Mouse (Mus musculus) stomach, postnatal 0 days (tissue): ENCODE results near the gene Akr1c14.

Source experiments
- CTCF ChIP-seq: IDR thresholded peaks from 2 replicates; pipeline ENCODE4 v1.5.1; 2016; ENCODE audit warnings: antibody characterized with exemption, low read depth, mild to moderate bottlenecking, moderate library complexity
- EP300 ChIP-seq: optimal IDR thresholded peaks from 2 replicates; pipeline ENCODE3; 2016; ENCODE audit warnings: antibody characterized with exemption

DNA sequence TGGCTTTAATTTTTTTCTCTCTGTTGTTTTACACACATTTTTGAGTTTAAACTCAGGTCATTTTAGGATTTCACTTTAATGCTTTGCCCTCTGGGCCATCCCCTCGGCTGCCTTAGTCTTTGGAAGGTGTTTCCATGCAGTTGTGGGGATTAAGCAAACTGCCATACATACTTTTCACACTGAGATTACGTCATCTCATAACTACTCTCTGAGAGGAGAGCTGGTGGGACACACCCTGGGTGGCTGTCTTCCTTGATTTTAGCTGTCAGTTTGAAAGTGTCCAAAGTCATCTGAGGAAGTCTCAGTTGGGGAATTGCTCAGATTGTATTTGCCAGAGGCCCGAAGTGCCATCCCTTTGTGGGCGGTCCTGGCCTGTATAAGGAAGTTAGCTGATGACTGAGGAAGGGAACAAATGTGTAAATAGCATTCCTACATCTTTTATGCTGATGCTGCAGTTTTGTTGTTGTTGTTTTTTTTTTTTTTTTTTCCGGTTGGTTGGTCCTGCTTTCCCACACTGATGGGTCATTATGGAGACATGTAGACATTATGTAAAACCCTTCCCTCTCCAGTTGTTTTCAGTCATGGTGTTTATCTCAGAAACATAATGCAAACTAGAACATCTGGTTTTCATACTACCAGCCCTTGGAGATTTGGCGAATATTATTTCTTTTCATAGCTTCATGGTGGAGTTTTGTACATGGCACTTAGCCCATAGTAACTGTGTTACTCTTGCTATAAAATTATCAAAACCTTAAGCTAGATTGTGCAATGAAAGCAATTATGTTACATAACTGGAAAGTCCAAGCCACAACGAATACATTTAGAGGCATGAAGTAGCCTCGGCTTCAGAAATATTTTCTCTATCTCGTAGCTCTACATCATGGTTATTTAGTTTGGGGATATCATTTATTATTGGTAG lies 28.0 kb downstream of the Akr1c14 start:
- TF ChIP-seq CTCF: no peak
- TF ChIP-seq EP300: no peak
